20 mouse cellular contexts compared by ENCODE assay signal in the genomic region with DNA sequence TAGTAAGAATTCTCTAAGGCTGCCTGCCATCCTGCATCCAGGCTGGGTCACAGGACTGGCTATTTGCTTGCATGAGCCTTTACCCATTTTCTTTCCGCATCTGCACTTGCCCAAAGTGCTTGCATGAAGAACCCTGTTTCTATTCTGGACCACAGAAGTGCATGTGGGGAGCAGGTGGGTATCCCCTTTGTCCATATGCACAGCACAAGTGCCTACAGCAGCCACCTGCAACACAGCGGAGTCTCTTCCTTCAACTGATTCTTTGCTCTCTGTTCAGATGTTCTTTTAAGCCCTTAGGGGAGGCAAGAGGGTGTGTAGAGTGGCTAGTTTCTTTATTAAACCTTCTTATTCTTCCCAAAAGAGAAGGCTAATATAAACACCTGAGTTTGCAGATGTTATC.
"Had no signal": no experiment of that assay in that cellular context is flagged by ENCODE, and none has a peak within 500 bp of the region (broad histone marks: within the 10 kb centered on the region; RNA-seq: fewer than 3 reads in every experiment).

No protein-coding gene starts in this region.

- H3K4me3 ChIP-seq: kidney, embryonic 15.5 days; limb, embryonic 12.5 days; limb, embryonic 15.5 days; midbrain, embryonic 13.5 days; myocyte; neural tube, embryonic 13.5 days had no signal

- H3K27ac ChIP-seq: kidney, embryonic 15.5 days; limb, embryonic 12.5 days; limb, embryonic 15.5 days; liver, embryonic 14.5 days; macrophage; midbrain, embryonic 13.5 days; neural tube, embryonic 13.5 days; stomach, postnatal 0 days had no signal

- DNase-seq: kidney, adult 11 months; kidney, adult 8-10 months; kidney, postnatal 14 days; kidney, postnatal 4 days; left cerebral cortex, postnatal 4 days; liver, postnatal 0 days; lung, embryonic 14.5 days; right cerebral cortex, postnatal 4 days had no signal

- H3K27me3 ChIP-seq: kidney, embryonic 15.5 days; limb, embryonic 12.5 days; limb, embryonic 15.5 days; midbrain, embryonic 13.5 days; neural tube, embryonic 13.5 days had no signal

- H3K9me3 ChIP-seq: kidney, embryonic 15.5 days; limb, embryonic 12.5 days; limb, embryonic 15.5 days; midbrain, embryonic 13.5 days; neural tube, embryonic 13.5 days had no signal

- ATAC-seq: liver, postnatal 0 days; lung, postnatal 0 days; midbrain, embryonic 13.5 days; midbrain, embryonic 16.5 days had no signal

- H3K4me2 ChIP-seq: kidney, embryonic 15.5 days; limb, embryonic 12.5 days; limb, embryonic 15.5 days; liver, embryonic 11.5 days; lung, embryonic 14.5 days; midbrain, embryonic 13.5 days; neural tube, embryonic 13.5 days had no signal

- H3K4me1 ChIP-seq: kidney, embryonic 15.5 days; limb, embryonic 12.5 days; limb, embryonic 15.5 days; midbrain, embryonic 13.5 days; neural tube, embryonic 13.5 days had no signal

- H3K9ac ChIP-seq: kidney, embryonic 15.5 days; limb, embryonic 12.5 days; limb, embryonic 15.5 days; liver, embryonic 14.5 days; liver, postnatal 0 days; lung, embryonic 14.5 days; midbrain, embryonic 13.5 days; neural tube, embryonic 13.5 days had no signal

- H3K36me3 ChIP-seq: kidney, embryonic 15.5 days; limb, embryonic 12.5 days; limb, embryonic 15.5 days; midbrain, embryonic 13.5 days; neural tube, embryonic 13.5 days had no signal
